Mouse (Mus musculus) stomach, embryonic 16.5 days (tissue): ENCODE results near the gene Enpp1. TPM values are rescaled to one million over a fixed set of nuclear protein-coding genes. Genes with fewer than 3 reads are reported as not detected.
A peak's percentile ranks its signal among the peaks of the same experiment; 100 is the strongest.

Source experiments
- ATAC-seq: fragments of 200-750 bp; cut with Nextera tagmentation; 2 replicates; pipeline ENCODE4 v1.8.0; 2017; ENCODE audit warnings: moderate number of reproducible peaks, moderate TSS enrichment; ENCODE audit not compliant: insufficient read depth, low FRiP score
- H3K27ac ChIP-seq: fragments of 300-500 bp; sonication (generic); 2 replicates; pipeline ENCODE4 v1.5.1; 2014; ENCODE audit warnings: low read length
- H3K27me3 ChIP-seq: fragments of 300-500 bp; sonication (generic); 2 replicates; pipeline ENCODE4 v1.6.1; 2014; ENCODE audit warnings: low read length, control low read depth, mixed read lengths; ENCODE audit not compliant: control insufficient read depth, insufficient read depth
- H3K36me3 ChIP-seq: fragments of 300-500 bp; sonication (generic); 2 replicates; pipeline ENCODE4 v1.6.1; 2014; ENCODE audit warnings: low read length; ENCODE audit not compliant: control insufficient read depth, insufficient read depth
- H3K4me1 ChIP-seq: fragments of 300-500 bp; sonication (generic); 2 replicates; pipeline ENCODE4 v1.6.1; 2014; ENCODE audit warnings: low read length, control low read depth, mixed read lengths; ENCODE audit not compliant: control insufficient read depth, insufficient read depth
- H3K4me2 ChIP-seq: fragments of 300-500 bp; sonication (generic); 2 replicates; pipeline ENCODE4 v1.6.1; 2014; ENCODE audit warnings: low read depth, low read length, mixed read lengths
- H3K4me3 ChIP-seq: fragments of 300-500 bp; sonication (generic); replicated peaks from 2 replicates; pipeline ENCODE4 v1.5.1; 2014; ENCODE audit warnings: mild to moderate bottlenecking, low read length
- H3K9ac ChIP-seq: fragments of 300-500 bp; sonication (generic); 2 replicates; pipeline ENCODE4 v1.6.1; 2014; ENCODE audit warnings: low read length
- H3K9me3 ChIP-seq: fragments of 300-500 bp; sonication (generic); replicated peaks from 2 replicates; pipeline ENCODE4 v1.6.1; 2016; ENCODE audit warnings: low read length, control low read depth; ENCODE audit not compliant: control insufficient read depth
- WGBS: fragments of 180-500 bp; shearing (Covaris S2); extraction: QIAGEN DNeasy Blood & Tissue Kit; methylation state at CpG from one replicate; pipeline ENCODE4 v1.1.7; 2014; 5-methylcytosine and 5-hydroxymethylcytosine counted together
- polyA plus RNA-seq: library from polyadenylated mRNA; unstranded; fragments of >200 nt; fragmentation: Nextera tagmentation; extraction: Ambion mirVana; gene quantifications from 2 replicates; pipeline ENCODE4 v1.2.1, GENCODE M21; 2015

The Enpp1 gene
- polyA plus RNA-seq, 1 experiment from 2014 or later, result 7.1 TPM

DNA sequence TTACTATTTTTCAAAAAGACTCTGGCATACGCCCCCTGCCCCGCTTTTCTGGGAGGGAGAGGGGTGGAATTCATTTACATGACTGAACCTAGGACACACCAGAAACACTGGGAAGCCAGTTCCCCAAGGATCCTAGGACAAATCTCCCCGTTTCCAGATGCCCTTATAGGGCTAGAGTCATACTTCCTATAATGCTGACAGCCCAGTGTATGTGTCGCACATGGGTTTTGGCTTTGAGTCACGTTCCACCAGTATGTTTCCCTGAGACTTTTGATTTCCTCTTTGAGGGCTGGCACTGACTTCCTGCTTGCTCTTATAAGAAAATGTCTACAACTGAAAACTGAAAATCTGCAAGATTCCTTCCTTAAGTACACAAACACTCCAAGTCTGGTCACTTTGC is 120.2 kb downstream of the Enpp1 start:
- 0 out of 2 replicates have a peak overlapping the region, but pooled peaks have one; percentile 2 for H3K27ac ChIP-seq
- peaks cover 19% of the 10 kb centered on the region for H3K4me1 ChIP-seq
- no peak overlapping the region for H3K4me2 ChIP-seq
- no peak for ATAC-seq
- no peaks in the 10 kb centered on the region for H3K36me3 ChIP-seq
- no peak overlapping the region for H3K9ac ChIP-seq
- H3K4me3 ChIP-seq, result no peak overlapping the region
- H3K27me3 ChIP-seq, result no peaks in the 10 kb centered on the region
- no peaks in the 10 kb centered on the region for H3K9me3 ChIP-seq
- WGBS, result 55% methylated on average over 5 of the region's 5 CpGs

DNA sequence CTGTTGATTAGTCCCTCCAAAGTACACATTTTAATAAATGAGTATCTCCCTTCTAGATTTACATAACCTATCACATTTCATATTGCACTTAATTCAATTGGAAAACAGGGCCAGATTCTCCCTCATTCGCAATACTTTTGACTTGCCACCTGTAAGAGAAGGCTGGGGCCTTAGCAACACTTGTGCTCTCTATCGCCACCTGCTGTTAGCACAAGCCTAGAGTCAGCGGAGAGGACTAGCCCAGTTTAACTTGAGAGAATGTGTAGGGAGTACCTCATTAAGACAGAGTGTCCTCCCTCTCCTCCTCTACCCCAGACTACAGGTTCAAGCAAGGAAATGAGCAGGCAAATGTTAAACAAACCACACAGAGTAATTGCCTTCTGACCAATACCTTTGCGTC is 120.8 kb downstream of the Enpp1 start:
- no peak for ATAC-seq
- H3K27ac ChIP-seq, result no peak overlapping the region
- no peak overlapping the region for H3K4me3 ChIP-seq
- no peak overlapping the region for H3K9ac ChIP-seq
- H3K9me3 ChIP-seq, result no peaks in the 10 kb centered on the region
- H3K4me1 ChIP-seq, result peaks cover 13% of the 10 kb centered on the region
- no peak overlapping the region for H3K4me2 ChIP-seq
- 30% methylated on average over 4 of the region's 4 CpGs for WGBS
- H3K36me3 ChIP-seq, result no peaks in the 10 kb centered on the region
- no peaks in the 10 kb centered on the region for H3K27me3 ChIP-seq

DNA sequence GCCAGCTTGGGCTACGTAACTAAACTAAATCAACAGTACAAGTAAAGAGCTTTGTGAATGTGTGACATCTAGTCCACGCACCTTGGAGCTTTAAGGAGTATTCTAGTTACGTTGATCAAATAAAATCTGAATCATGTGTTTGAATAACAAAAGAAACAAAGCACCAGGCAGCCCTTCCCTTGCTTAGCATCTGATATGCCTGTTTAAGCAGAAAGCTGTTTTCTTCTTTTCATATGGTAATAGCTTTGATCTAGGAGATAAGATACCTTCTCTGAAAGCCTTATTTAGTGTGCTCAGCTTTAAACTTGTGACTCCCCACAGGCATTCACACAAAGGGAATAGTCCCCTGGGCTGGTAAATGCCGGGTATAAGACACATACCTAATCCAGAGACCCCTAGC is 121.4 kb downstream of the Enpp1 start:
- 74% methylated on average over 4 of the region's 4 CpGs for WGBS
- H3K4me2 ChIP-seq, result no peak overlapping the region
- no peaks in the 10 kb centered on the region for H3K36me3 ChIP-seq
- H3K27me3 ChIP-seq, result no peaks in the 10 kb centered on the region
- peaks cover 12% of the 10 kb centered on the region; the same call in 1 of the 2 replicates for H3K4me1 ChIP-seq
- H3K9me3 ChIP-seq, result no peaks in the 10 kb centered on the region
- no peak overlapping the region for H3K27ac ChIP-seq
- no peak overlapping the region for H3K9ac ChIP-seq
- ATAC-seq, result no peak
- no peak overlapping the region for H3K4me3 ChIP-seq

DNA sequence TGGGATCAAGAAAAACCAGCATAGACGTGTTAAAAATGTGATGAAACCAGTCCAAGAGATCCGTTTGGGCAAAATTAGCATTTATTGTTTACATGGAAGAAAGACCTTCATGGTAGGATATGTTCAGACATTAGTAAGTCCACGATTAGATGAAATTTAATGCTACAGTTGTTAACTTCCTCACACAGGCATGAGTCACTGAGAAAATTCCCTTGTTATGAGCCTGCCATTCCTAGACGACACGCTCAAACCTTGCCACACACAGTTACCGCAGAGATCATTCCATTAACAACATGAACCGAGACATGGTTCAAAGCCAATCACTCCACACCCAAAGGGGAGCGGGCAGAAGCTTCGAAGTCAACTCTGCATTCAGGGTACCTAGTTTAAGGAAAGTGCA is 122.7 kb downstream of the Enpp1 start:
- no peaks in the 10 kb centered on the region for H3K27me3 ChIP-seq
- no peak for ATAC-seq
- H3K9me3 ChIP-seq, result no peaks in the 10 kb centered on the region
- no peaks in the 10 kb centered on the region for H3K36me3 ChIP-seq
- no peak overlapping the region for H3K4me3 ChIP-seq
- WGBS, result 83% methylated on average over 9 of the region's 9 CpGs
- no peak overlapping the region for H3K27ac ChIP-seq
- H3K4me1 ChIP-seq, result peaks cover 12% of the 10 kb centered on the region; the same call in 1 of the 2 replicates
- H3K4me2 ChIP-seq, result no peak overlapping the region
- H3K9ac ChIP-seq, result no peak overlapping the region

DNA sequence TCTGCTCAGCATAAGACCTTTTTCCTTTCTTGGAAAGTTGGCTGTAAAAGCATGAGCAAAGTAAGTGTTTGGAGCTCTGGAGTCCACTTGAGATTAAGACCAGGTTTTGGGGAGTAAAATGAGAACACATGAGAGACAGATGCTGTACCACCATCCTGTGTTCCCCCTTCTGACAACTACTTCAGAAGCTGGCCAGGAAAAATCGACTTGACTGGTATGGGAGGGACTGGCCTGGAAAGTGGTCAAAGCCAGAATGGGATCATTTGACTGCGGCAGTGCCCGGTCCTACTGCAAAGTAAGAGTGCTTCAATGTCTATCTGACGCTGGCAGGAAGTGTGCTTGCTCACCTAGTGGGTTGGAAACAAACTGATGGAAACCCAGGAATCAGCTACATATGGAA is 123.1 kb downstream of the Enpp1 start:
- Histone ChIP-seq H3K4me2 (no peak overlapping the region), H3K9ac (no peak overlapping the region), H3K27me3 (no peaks in the 10 kb centered on the region), H3K4me1 (peaks cover 12% of the 10 kb centered on the region; the same call in 1 of the 2 replicates), H3K4me3 (no peak overlapping the region), H3K36me3 (no peaks in the 10 kb centered on the region), H3K9me3 (no peaks in the 10 kb centered on the region), H3K27ac (no peak overlapping the region)
- WGBS, result 83% methylated on average over 4 of the region's 4 CpGs
- ATAC-seq, result no peak

Other genes starting within 250 kb of the Enpp1 start
- gene Ccn2, start 116.7 kb downstream of the Enpp1 start, polyA plus RNA-seq, result 16.9 and 17.1 TPM in 2 replicates
- gene Enpp3, start 130.7 kb upstream of the Enpp1 start, polyA plus RNA-seq, result 10.5 and 13.6 TPM in 2 replicates
- 17.4 and 17.8 TPM in 2 replicates for gene Med23, start 157.8 kb upstream of the Enpp1 start, polyA plus RNA-seq
- gene Arg1, start 215.3 kb upstream of the Enpp1 start, polyA plus RNA-seq, result 134 and 268 TPM in 2 replicates